Mouse (Mus musculus) liver, embryonic 12.5 days (tissue): ENCODE results near the gene Eva1b. TPM values are rescaled to one million over a fixed set of nuclear protein-coding genes. Genes with fewer than 3 reads are reported as not detected.

ENCODE experiments used
- ATAC-seq: fragments of 200-750 bp; cut with Nextera tagmentation; 2 replicates; pipeline ENCODE4 v1.8.0; 2017; ENCODE audit warnings: moderate number of reproducible peaks, mild to moderate bottlenecking, moderate library complexity
- H3K27ac ChIP-seq: fragments of 300-500 bp; sonication (generic); 2 replicates; pipeline ENCODE4 v1.5.1; 2016; ENCODE audit warnings: mild to moderate bottlenecking
- H3K27me3 ChIP-seq: fragments of 300-500 bp; sonication (generic); replicated peaks from 2 replicates; pipeline ENCODE4 v1.6.1; 2016; ENCODE audit warnings: mild to moderate bottlenecking, moderate library complexity
- H3K36me3 ChIP-seq: fragments of 300-500 bp; sonication (generic); 2 replicates; pipeline ENCODE4 v1.6.1; 2016; ENCODE audit warnings: mild to moderate bottlenecking, moderate library complexity
- H3K4me1 ChIP-seq: fragments of 300-500 bp; sonication (generic); 2 replicates; pipeline ENCODE4 v1.6.1; 2016
- H3K4me2 ChIP-seq: fragments of 300-500 bp; sonication (generic); 2 replicates; pipeline ENCODE4 v1.6.1; 2016; ENCODE audit warnings: mild to moderate bottlenecking, moderate library complexity
- H3K4me3 ChIP-seq: fragments of 300-500 bp; sonication (generic); 2 replicates; pipeline ENCODE4 v1.5.1; 2016; ENCODE audit warnings: mild to moderate bottlenecking, moderate library complexity
- H3K9ac ChIP-seq: fragments of 300-500 bp; sonication (generic); 2 replicates; pipeline ENCODE4 v1.6.1; 2016; ENCODE audit warnings: mild to moderate bottlenecking, moderate library complexity
- H3K9me3 ChIP-seq: fragments of 300-500 bp; sonication (generic); replicated peaks from 2 replicates; pipeline ENCODE4 v1.6.1; 2016; ENCODE audit warnings: mild to moderate bottlenecking, moderate library complexity
- WGBS: fragments of 180-500 bp; shearing (Covaris S2); methylation state at CpG from one replicate; pipeline ENCODE4 v1.1.7; 2016; ENCODE audit not compliant: insufficient replicate concordance; 5-methylcytosine and 5-hydroxymethylcytosine counted together
- polyA plus RNA-seq: library from polyadenylated mRNA; unstranded; fragments of >200 nt; fragmentation: Nextera tagmentation; extraction: Ambion mirVana; gene quantifications from 2 replicates; pipeline ENCODE4 v1.2.1, GENCODE M21; 2016

The Eva1b gene
- polyA plus RNA-seq, 1 experiment from 2014 or later: 19.3 TPM

GRCm38 (mm10) chr4:126187096-126187495 lies 39.6 kb downstream of the Eva1b start:
- ATAC-seq: no peak
- Histone ChIP-seq H3K27me3 (no peaks in the 10 kb centered on the region), H3K27ac (no peak overlapping the region), H3K4me3 (no peak overlapping the region), H3K9ac (no peak overlapping the region), H3K4me2 (no peak overlapping the region), H3K36me3 (peaks cover 93% of the 10 kb centered on the region), H3K9me3 (no peaks in the 10 kb centered on the region), H3K4me1 (0 out of 2 replicates have a peak, but pooled peaks cover 4% of the 10 kb centered on the region)
- WGBS: 92% methylated on average over 3 of the region's 3 CpGs

- 88% methylated on average over 2 of the region's 2 CpGs for WGBS
- no peak overlapping the region for H3K9ac ChIP-seq
- no peak for ATAC-seq
- H3K4me3 ChIP-seq: no peak overlapping the region
- H3K27ac ChIP-seq: no peak overlapping the region
- no peaks in the 10 kb centered on the region for H3K27me3 ChIP-seq
- no peak overlapping the region for H3K4me2 ChIP-seq
- peaks cover 95% of the 10 kb centered on the region for H3K36me3 ChIP-seq
- H3K9me3 ChIP-seq: no peaks in the 10 kb centered on the region
- no peaks in the 10 kb centered on the region for H3K4me1 ChIP-seq
Observed at GRCm38 (mm10) chr4:126190636-126191035, 43.1 kb downstream of the Eva1b start.

- no peaks in the 10 kb centered on the region for H3K27me3 ChIP-seq
- H3K4me2 ChIP-seq: no peak overlapping the region
- H3K4me1 ChIP-seq: peaks cover 29% of the 10 kb centered on the region
- no peak for ATAC-seq
- no peak overlapping the region for H3K9ac ChIP-seq
- H3K27ac ChIP-seq: no peak overlapping the region
- H3K9me3 ChIP-seq: no peaks in the 10 kb centered on the region
- peaks cover 94% of the 10 kb centered on the region for H3K36me3 ChIP-seq
- no peak overlapping the region for H3K4me3 ChIP-seq
Observed at GRCm38 (mm10) chr4:126194216-126194615, 46.7 kb downstream of the Eva1b start.

GRCm38 (mm10) chr4:126194916-126195315 lies 47.4 kb downstream of the Eva1b start:
- WGBS: 84% methylated on average over 4 of the region's 4 CpGs
- ATAC-seq: no peak
- H3K36me3 ChIP-seq: peaks cover 94% of the 10 kb centered on the region
- no peak overlapping the region for H3K4me3 ChIP-seq
- peaks cover 36% of the 10 kb centered on the region for H3K4me1 ChIP-seq
- no peak overlapping the region for H3K4me2 ChIP-seq
- H3K27me3 ChIP-seq: no peaks in the 10 kb centered on the region
- no peak overlapping the region for H3K27ac ChIP-seq
- H3K9ac ChIP-seq: no peak overlapping the region
- H3K9me3 ChIP-seq: no peaks in the 10 kb centered on the region

- no peak overlapping the region for H3K4me3 ChIP-seq
- no peak overlapping the region; the same call in 1 of the 2 replicates for H3K27ac ChIP-seq
- no peak overlapping the region for H3K9ac ChIP-seq
- peaks cover 46% of the 10 kb centered on the region for H3K4me1 ChIP-seq
- no peak overlapping the region for H3K4me2 ChIP-seq
- ATAC-seq: no peak
- peaks cover 78% of the 10 kb centered on the region for H3K36me3 ChIP-seq
- no peaks in the 10 kb centered on the region for H3K27me3 ChIP-seq
- 77% methylated on average over 3 of the region's 3 CpGs for WGBS
- H3K9me3 ChIP-seq: no peaks in the 10 kb centered on the region
Observed at GRCm38 (mm10) chr4:126197485-126197884, 49.9 kb downstream of the Eva1b start.

Other genes starting within 250 kb of the Eva1b start
- gene Csf3r, start 123.2 kb upstream of the Eva1b start, polyA plus RNA-seq: 2.8 TPM in 2 replicates
- gene Mrps15, start 100.8 kb upstream of the Eva1b start, polyA plus RNA-seq: 128 and 138 TPM in 2 replicates
- 2.8 and 3.0 TPM in 2 replicates for gene Oscp1, start 89.2 kb upstream of the Eva1b start, polyA plus RNA-seq
- 34.5 and 36.7 TPM in 2 replicates for gene Lsm10, start 51.1 kb upstream of the Eva1b start, polyA plus RNA-seq
- gene Stk40, start 43.8 kb upstream of the Eva1b start, polyA plus RNA-seq: 22.4 and 23.0 TPM in 2 replicates
- gene Sh3d21, start 15.7 kb downstream of the Eva1b start, polyA plus RNA-seq: 1.3 and 1.6 TPM in 2 replicates
- 162 and 163 TPM in 2 replicates for gene Thrap3, start 55.0 kb downstream of the Eva1b start, polyA plus RNA-seq
- gene Map7d1, start 108.6 kb downstream of the Eva1b start, polyA plus RNA-seq: 20.9 and 23.3 TPM in 2 replicates
- 43.7 and 44.0 TPM in 2 replicates for gene Trappc3, start 114.6 kb downstream of the Eva1b start, polyA plus RNA-seq
- 1.8 and 2.3 TPM in 2 replicates for gene Col8a2, start 139.0 kb downstream of the Eva1b start, polyA plus RNA-seq
- gene Adprhl2, start 174.0 kb downstream of the Eva1b start, polyA plus RNA-seq: 36.0 and 38.0 TPM in 2 replicates
- gene Tekt2, start 177.9 kb downstream of the Eva1b start, polyA plus RNA-seq: 0.54 and 0.57 TPM in 2 replicates